8 mouse cellular contexts compared by ENCODE assay signal in the genomic region with DNA sequence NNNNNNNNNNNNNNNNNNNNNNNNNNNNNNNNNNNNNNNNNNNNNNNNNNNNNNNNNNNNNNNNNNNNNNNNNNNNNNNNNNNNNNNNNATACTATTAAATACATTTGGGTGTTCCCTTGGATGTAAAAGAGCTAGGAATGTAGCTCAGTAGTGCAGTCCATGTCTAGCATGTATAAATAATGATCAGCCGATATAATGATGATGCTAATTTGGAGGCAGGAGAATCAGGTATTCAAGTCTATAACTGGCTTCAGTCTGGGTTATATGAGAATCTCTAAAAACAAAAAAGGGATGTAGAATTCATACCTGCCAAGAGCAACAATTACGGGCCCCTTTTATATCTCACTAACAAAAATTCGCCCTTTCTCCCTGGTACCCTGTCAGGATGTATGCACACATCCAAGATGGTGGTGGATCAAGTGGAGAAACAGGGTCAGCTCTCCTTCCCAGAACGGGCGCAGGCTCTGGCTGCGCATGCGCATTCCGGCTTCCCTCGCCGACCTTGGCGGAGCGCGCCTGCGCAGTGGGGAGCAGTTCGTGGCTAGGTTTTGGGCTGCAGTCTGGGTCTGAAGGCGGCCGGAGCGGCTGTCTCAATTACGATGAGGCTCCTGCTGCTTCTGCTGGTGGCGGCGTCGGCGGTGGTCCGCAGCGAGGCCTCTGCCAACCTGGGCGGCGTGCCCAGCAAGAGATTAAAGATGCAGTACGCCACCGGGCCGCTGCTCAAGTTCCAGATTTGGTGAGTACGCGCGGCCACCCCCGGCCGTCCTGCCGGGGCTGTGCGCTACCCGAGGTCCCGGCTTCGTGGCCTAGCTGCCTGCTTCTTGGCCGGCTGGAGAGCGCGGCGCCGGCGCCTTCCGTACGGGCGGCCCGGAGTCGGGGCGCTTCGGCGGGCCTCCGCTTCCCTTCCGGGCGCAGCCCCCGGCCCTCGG. TPM values are rescaled to one million over a fixed set of nuclear protein-coding genes. Genes with fewer than 3 reads are reported as not detected.
A peak's percentile ranks its signal among the peaks of the same experiment; 100 is the strongest.
DNase-seq lines count a peak whose midpoint lies in the region; ATAC-seq and TF ChIP-seq lines count a peak whose summit lies in the region.

A gene (plus strand): TSS at position 500 of the 930 bp plus-strand sequence.

- no peak for TF ChIP-seq EP300 in ES-Bruce4 (IDR thresholded peaks at IDR 0.05; ENCODE audit: insufficient read depth, low read depth, low read length)

- intact Hi-C loops in heart, postnatal 14 days (cut with DNase I) = loop anchor here (5.0 kb wide), 2 partner anchors 49 to 116 kb away; a partner anchor contains a TSS

- H3K27me3 ChIP-seq in ES-Bruce4 (ENCODE audit: control insufficient read depth, insufficient read depth, low read length, poor library complexity, severe bottlenecking) = no peaks in the 10 kb centered on the region
- no peaks in the 10 kb centered on the region for H3K27me3 ChIP-seq in forebrain, embryonic 14.5 days (replicated peaks; ENCODE audit: control insufficient read depth, insufficient read depth, low read length)
- H3K27me3 ChIP-seq in neural tube, embryonic 15.5 days (replicated peaks) = no peaks in the 10 kb centered on the region

- no peaks in the 10 kb centered on the region for H3K9me3 ChIP-seq in ES-Bruce4 (replicated peaks; ENCODE audit: control insufficient read depth, insufficient read depth, low read length, poor library complexity, severe bottlenecking)
- no peaks in the 10 kb centered on the region for H3K9me3 ChIP-seq in forebrain, embryonic 14.5 days (replicated peaks; ENCODE audit: control insufficient read depth, low read length)
- H3K9me3 ChIP-seq in neural tube, embryonic 15.5 days (replicated peaks) = no peaks in the 10 kb centered on the region

- peak within 1 kb of the TSS; percentile 83 for H3K27ac ChIP-seq in ES-Bruce4 (ENCODE audit: insufficient read depth, low read length)
- H3K27ac ChIP-seq in forebrain, embryonic 14.5 days (ENCODE audit: low read depth, low read length) = peak within 1 kb of the TSS; percentile 100
- peak within 1 kb of the TSS; percentile 99 for H3K27ac ChIP-seq in neural tube, embryonic 15.5 days (replicated peaks)

- peak; percentile 80 for TF ChIP-seq POLR2A in ES-Bruce4 (IDR thresholded peaks at IDR 0.05; ENCODE audit: insufficient read depth, low read length)

- H3K4me1 ChIP-seq in ES-Bruce4 (ENCODE audit: control insufficient read depth, insufficient read depth, low read length) = no peaks in the 10 kb centered on the region
- H3K4me1 ChIP-seq in forebrain, embryonic 14.5 days (ENCODE audit: control insufficient read depth, insufficient read depth, low read length) = no peaks in the 10 kb centered on the region
- peaks cover 21% of the 10 kb centered on the region for H3K4me1 ChIP-seq in neural tube, embryonic 15.5 days

- peak; percentile 97 for DNase-seq in forebrain, embryonic 14.5 days (ENCODE audit: low spot score)
- DNase-seq in heart, postnatal 14 days = peak; percentile 99
- DNase-seq in layer of hippocampus, adult 11-12 months (ENCODE audit: low spot score) = peak; percentile 97
- DNase-seq in lung, adult 18-20 months = peak; percentile 95 to 96
- peak; percentile 94 for DNase-seq in testis, postnatal 14 days (ENCODE audit: low spot score)

- ATAC-seq in cerebellum, adult (ENCODE audit: insufficient number of reproducible peaks, low FRiP score, low TSS enrichment) = peak; percentile 98
- peak; percentile 95 for ATAC-seq in forebrain, embryonic 14.5 days
- ATAC-seq in neural tube, embryonic 15.5 days (ENCODE audit: low FRiP score) = peak; percentile 96

- peak within 1 kb of the TSS; percentile 83 for H3K4me3 ChIP-seq in ES-Bruce4 (ENCODE audit: low read depth, low read length)
- H3K4me3 ChIP-seq in forebrain, embryonic 14.5 days (ENCODE audit: low read depth, low read length) = peak within 1 kb of the TSS; percentile 87
- H3K4me3 ChIP-seq in neural tube, embryonic 15.5 days (replicated peaks) = peak within 1 kb of the TSS; percentile 91

- WGBS in forebrain, embryonic 14.5 days = 1% methylated on average over 59 of the region's 59 CpGs
- WGBS in neural tube, embryonic 15.5 days = under 1% methylated on average over 56 of the region's 59 CpGs

- H3K36me3 ChIP-seq in ES-Bruce4 (ENCODE audit: control insufficient read depth, insufficient read depth, low read length, poor library complexity, severe bottlenecking) = peaks cover 10% of the 10 kb centered on the region
- peaks cover 5% of the 10 kb centered on the region; the same call in 1 of the 2 replicates for H3K36me3 ChIP-seq in forebrain, embryonic 14.5 days (ENCODE audit: control insufficient read depth, insufficient read depth, low read length)
- peaks cover 3% of the 10 kb centered on the region; the same call in 1 of the 2 replicates for H3K36me3 ChIP-seq in neural tube, embryonic 15.5 days

- no peak for TF ChIP-seq CTCF in ES-Bruce4 (IDR thresholded peaks at IDR 0.05; ENCODE audit: low read depth, low read length)

- H3K9ac ChIP-seq in ES-Bruce4 (ENCODE audit: low read depth, poor library complexity, severe bottlenecking) = peak within 1 kb of the TSS; percentile 99
- H3K9ac ChIP-seq in forebrain, embryonic 14.5 days (ENCODE audit: low read length) = peak within 1 kb of the TSS; percentile 99
- peak within 1 kb of the TSS; percentile 100 for H3K9ac ChIP-seq in neural tube, embryonic 15.5 days (replicated peaks)

- peak within 1 kb of the TSS; percentile 55 for H3K4me2 ChIP-seq in forebrain, embryonic 14.5 days (ENCODE audit: low read length)
- peak within 1 kb of the TSS; percentile 58 for H3K4me2 ChIP-seq in neural tube, embryonic 15.5 days

RNA-seq across cellular contexts. Expression of the gene that starts here (rescaled TPM):
- 121 and 134 TPM in 2 replicates for polyA plus RNA-seq in ES-Bruce4 (2011; ENCODE audit: insufficient read depth, insufficient read length, low read depth, missing spikeins)
- 25.7 and 30.3 TPM in 2 replicates for polyA plus RNA-seq in forebrain, embryonic 14.5 days (2014; fragmentation: Nextera tagmentation; extraction: Ambion mirVana)
- total RNA-seq in heart, postnatal 14 days (2021) = 100 to 1,000 TPM; 113 to 117 TPM
- 25.5 and 27.2 TPM in 2 replicates for polyA plus RNA-seq in neural tube, embryonic 15.5 days (2015; fragmentation: Nextera tagmentation; extraction: Ambion mirVana)

Comparison
In these comparisons a context has a peak if more than half of its experiments do, and no peak if none do; other contexts are left out.
1. Peak in every context shown above with its lines: DNase-seq, ATAC-seq, H3K4me3 ChIP-seq and H3K27ac ChIP-seq.